Mouse (Mus musculus): ENCODE results near the gene Spaca4. TPM values are rescaled to one million over a fixed set of nuclear protein-coding genes. Genes with fewer than 3 reads are reported as not detected.

Gene Spaca4
- polyA plus RNA-seq, 1 experiment from 2014 or later, result not detected

- Histone ChIP-seq H3K4me3 (ENCODE audit: control insufficient read depth in 1 of 2, insufficient read depth in 1 of 2, low read depth in 1 of 2, low read length in 2 of 2) (no peak overlapping the region), H3K9ac (ENCODE audit: low read length) (no peak overlapping the region), H3K27ac (replicated peaks in 1 of 2; ENCODE audit: control insufficient read depth in 1 of 2, insufficient read depth in 1 of 2, low read depth in 2 of 2, low read length in 2 of 2) (peak overlapping the region; percentile 24 to 70; a peak in 3 of 4 replicates), H3K9me3 (ENCODE audit: control insufficient read depth, low read length) (no peaks in the 10 kb centered on the region), H3K4me2 (ENCODE audit: low read length) (no peak overlapping the region), H3K27me3 (ENCODE audit: control insufficient read depth, insufficient read depth, low read length) (no peaks in the 10 kb centered on the region), H3K4me1 (ENCODE audit: control insufficient read depth in 2 of 2, insufficient read depth in 2 of 2, low read length in 2 of 2) (peaks cover 5 to 15% of the 10 kb centered on the region in 2 experiments), H3K36me3 (ENCODE audit: control insufficient read depth, insufficient read depth, low read length) (no peaks in the 10 kb centered on the region)
- ATAC-seq (ENCODE audit: insufficient number of reproducible peaks, insufficient read depth, low FRiP score, low read depth), result no peak
- WGBS, result 62% methylated on average over 8 of the region's 8 CpGs
These were observed 44.4 kb downstream of the Spaca4 start for GRCm38 (mm10) chr7:45681046-45681736.

GRCm38 (mm10) chr7:45679966-45680621, 45.5 kb downstream of the Spaca4 start:
- Histone ChIP-seq H3K9ac (ENCODE audit: low read length) (no peak overlapping the region; the same call in 1 of the 2 replicates), H3K9me3 (ENCODE audit: control insufficient read depth, low read length) (no peaks in the 10 kb centered on the region), H3K4me1 (ENCODE audit: control insufficient read depth in 2 of 2, insufficient read depth in 2 of 2, low read length in 2 of 2) (peaks cover 5 to 15% of the 10 kb centered on the region in 2 experiments), H3K36me3 (ENCODE audit: control insufficient read depth, insufficient read depth, low read length) (no peaks in the 10 kb centered on the region), H3K4me3 (ENCODE audit: control insufficient read depth in 1 of 2, insufficient read depth in 1 of 2, low read depth in 1 of 2, low read length in 2 of 2) (no peak overlapping the region), H3K4me2 (ENCODE audit: low read length) (no peak overlapping the region), H3K27me3 (ENCODE audit: control insufficient read depth, insufficient read depth, low read length) (no peaks in the 10 kb centered on the region), H3K27ac (replicated peaks in 1 of 2; ENCODE audit: control insufficient read depth in 1 of 2, insufficient read depth in 1 of 2, low read depth in 2 of 2, low read length in 2 of 2) (peak overlapping the region; percentile 58 to 70)
- ATAC-seq (ENCODE audit: insufficient number of reproducible peaks, insufficient read depth, low FRiP score, low read depth), result no peak; the same call in 1 of the 2 replicates
- WGBS, result 59% methylated on average over 14 of the region's 14 CpGs

DNA sequence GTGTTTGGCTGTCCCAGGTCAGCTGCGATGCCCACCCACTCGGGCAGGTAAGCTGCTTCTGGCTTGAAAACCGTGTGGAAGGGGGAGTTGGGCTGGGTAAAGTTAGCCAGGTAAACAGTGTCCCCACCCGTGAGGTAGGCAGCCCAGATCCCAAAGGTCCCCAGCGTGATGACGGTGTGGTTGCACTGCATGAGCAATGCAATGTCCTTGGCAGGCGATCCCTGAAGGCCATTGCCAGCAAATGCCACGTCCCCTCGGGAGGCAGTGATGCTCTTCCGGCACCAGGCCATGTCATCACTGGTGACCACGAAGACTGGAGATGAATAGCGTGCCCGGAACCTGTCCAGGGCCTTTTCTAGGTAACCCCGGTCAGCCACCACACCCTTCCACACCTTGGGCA, 47.1 kb downstream of the Spaca4 start:
- H3K4me1 ChIP-seq (ENCODE audit: control insufficient read depth in 2 of 2, insufficient read depth in 2 of 2, low read length in 2 of 2), result peaks cover 5 to 15% of the 10 kb centered on the region in 2 experiments
- H3K36me3 ChIP-seq (ENCODE audit: control insufficient read depth, insufficient read depth, low read length), result no peaks in the 10 kb centered on the region
- H3K4me2 ChIP-seq (ENCODE audit: low read length), result no peak overlapping the region
- no peak for ATAC-seq (ENCODE audit: insufficient number of reproducible peaks, insufficient read depth, low FRiP score, low read depth)
- H3K4me3 ChIP-seq (ENCODE audit: control insufficient read depth in 1 of 2, insufficient read depth in 1 of 2, low read depth in 1 of 2, low read length in 2 of 2), result no peak overlapping the region
- H3K9ac ChIP-seq (ENCODE audit: low read length), result no peak overlapping the region
- 91% methylated on average over 14 of the region's 14 CpGs for WGBS
- H3K9me3 ChIP-seq (ENCODE audit: control insufficient read depth, low read length), result no peaks in the 10 kb centered on the region
- H3K27me3 ChIP-seq (ENCODE audit: control insufficient read depth, insufficient read depth, low read length), result no peaks in the 10 kb centered on the region
- no peak overlapping the region for H3K27ac ChIP-seq (replicated peaks in 1 of 2; ENCODE audit: control insufficient read depth in 1 of 2, insufficient read depth in 1 of 2, low read depth in 2 of 2, low read length in 2 of 2)

DNA sequence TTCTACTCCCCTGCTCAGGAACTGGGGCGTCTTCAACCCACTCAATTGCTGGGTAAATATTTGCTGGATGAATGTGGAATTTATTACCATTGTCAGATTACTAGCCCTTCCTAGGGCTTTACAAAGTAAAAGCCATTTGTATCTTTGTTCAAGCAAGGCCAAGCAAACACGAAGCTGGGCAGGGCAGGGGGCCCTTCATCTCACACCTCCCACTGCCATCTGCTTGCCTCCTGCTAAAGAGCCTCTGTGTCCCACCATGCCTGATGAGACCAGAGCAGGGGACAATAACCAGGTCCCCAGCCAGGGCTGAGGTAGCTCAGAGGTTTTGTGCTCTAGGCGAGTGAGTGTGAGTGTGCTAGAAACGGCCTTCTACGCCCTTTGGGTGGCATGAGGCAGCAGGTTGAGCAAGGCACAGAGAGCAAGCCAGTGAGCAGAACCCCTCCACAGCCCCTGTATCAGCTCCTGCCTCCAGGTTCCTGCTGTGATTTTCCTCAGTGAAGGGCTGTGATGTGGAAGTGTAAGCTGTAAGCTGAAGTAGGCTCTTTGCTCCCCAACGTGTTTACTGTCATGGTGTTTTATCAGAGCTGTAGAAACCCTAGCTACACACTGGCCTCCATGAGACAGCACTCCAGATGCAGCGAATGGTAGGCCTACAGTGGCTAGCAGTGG, 47.9 kb downstream of the Spaca4 start:
- Histone ChIP-seq H3K9ac (ENCODE audit: low read length) (no peak overlapping the region), H3K36me3 (ENCODE audit: control insufficient read depth, insufficient read depth, low read length) (no peaks in the 10 kb centered on the region), H3K4me2 (ENCODE audit: low read length) (no peak overlapping the region), H3K4me3 (ENCODE audit: control insufficient read depth in 1 of 2, insufficient read depth in 1 of 2, low read depth in 1 of 2, low read length in 2 of 2) (no peak overlapping the region), H3K9me3 (ENCODE audit: control insufficient read depth, low read length) (no peaks in the 10 kb centered on the region), H3K27me3 (ENCODE audit: control insufficient read depth, insufficient read depth, low read length) (no peaks in the 10 kb centered on the region), H3K27ac (replicated peaks in 1 of 2; ENCODE audit: control insufficient read depth in 1 of 2, insufficient read depth in 1 of 2, low read depth in 2 of 2, low read length in 2 of 2) (no peak overlapping the region), H3K4me1 (ENCODE audit: control insufficient read depth in 2 of 2, insufficient read depth in 2 of 2, low read length in 2 of 2) (peaks cover 5 to 15% of the 10 kb centered on the region in 2 experiments)
- WGBS, result 76% methylated on average over 7 of the region's 7 CpGs
- ATAC-seq (ENCODE audit: insufficient number of reproducible peaks, insufficient read depth, low FRiP score, low read depth), result no peak

Other genes with a start within 250 kb of the Spaca4 start
- 0.42 and 0.71 TPM in 2 replicates for gene Tulp2, start 243.9 kb downstream of the Spaca4 start, polyA plus RNA-seq (2014; fragmentation: Nextera tagmentation; extraction: Ambion mirVana)
- gene Gm45808, start 239.0 kb downstream of the Spaca4 start, polyA plus RNA-seq (2014; fragmentation: Nextera tagmentation; extraction: Ambion mirVana), result not detected in 2 replicates
- 5.2 and 5.7 TPM in 2 replicates for gene Dhdh, start 237.0 kb downstream of the Spaca4 start, polyA plus RNA-seq (2014; fragmentation: Nextera tagmentation; extraction: Ambion mirVana)
- 159 and 160 TPM in 2 replicates for gene Nucb1, start 215.4 kb downstream of the Spaca4 start, polyA plus RNA-seq (2014; fragmentation: Nextera tagmentation; extraction: Ambion mirVana)
- gene Ppp1r15a, start 199.5 kb downstream of the Spaca4 start, polyA plus RNA-seq (2014; fragmentation: Nextera tagmentation; extraction: Ambion mirVana), result 20.5 and 23.3 TPM in 2 replicates
- 0.80 and 1.2 TPM in 2 replicates for gene Plekha4, start 199.5 kb downstream of the Spaca4 start, polyA plus RNA-seq (2014; fragmentation: Nextera tagmentation; extraction: Ambion mirVana)
- 0.20 and 0.26 TPM in 2 replicates for gene Hsd17b14, start 170.9 kb downstream of the Spaca4 start, polyA plus RNA-seq (2014; fragmentation: Nextera tagmentation; extraction: Ambion mirVana)
- 66.0 and 72.0 TPM in 2 replicates for gene Bcat2, start 155.7 kb downstream of the Spaca4 start, polyA plus RNA-seq (2014; fragmentation: Nextera tagmentation; extraction: Ambion mirVana)
- not detected in 2 replicates for gene Fgf21, start 110.3 kb downstream of the Spaca4 start, polyA plus RNA-seq (2014; fragmentation: Nextera tagmentation; extraction: Ambion mirVana)
- 0.07 TPM in 1 of 2 replicates, not detected in the other for gene Fut1, start 108.5 kb downstream of the Spaca4 start, polyA plus RNA-seq (2014; fragmentation: Nextera tagmentation; extraction: Ambion mirVana)
- 0.23 and 0.41 TPM in 2 replicates for gene Izumo1, start 104.0 kb downstream of the Spaca4 start, polyA plus RNA-seq (2014; fragmentation: Nextera tagmentation; extraction: Ambion mirVana)
- gene Rasip1, start 98.3 kb downstream of the Spaca4 start, polyA plus RNA-seq (2014; fragmentation: Nextera tagmentation; extraction: Ambion mirVana), result 22.4 and 24.3 TPM in 2 replicates
- gene Mamstr, start 85.8 kb downstream of the Spaca4 start, polyA plus RNA-seq (2014; fragmentation: Nextera tagmentation; extraction: Ambion mirVana), result 6.2 and 7.6 TPM in 2 replicates
- 2.4 and 2.7 TPM in 2 replicates for gene Fut2, start 59.4 kb downstream of the Spaca4 start, polyA plus RNA-seq (2014; fragmentation: Nextera tagmentation; extraction: Ambion mirVana)
- not detected in 2 replicates for gene Ntn5, start 41.8 kb downstream of the Spaca4 start, polyA plus RNA-seq (2014; fragmentation: Nextera tagmentation; extraction: Ambion mirVana)
- gene Sec1, start 31.4 kb downstream of the Spaca4 start, polyA plus RNA-seq (2014; fragmentation: Nextera tagmentation; extraction: Ambion mirVana), result 0.28 and 0.41 TPM in 2 replicates
- gene Car11, start 26.0 kb downstream of the Spaca4 start, polyA plus RNA-seq (2014; fragmentation: Nextera tagmentation; extraction: Ambion mirVana), result 6.8 and 8.0 TPM in 2 replicates
- gene Dbp, start 20.7 kb downstream of the Spaca4 start, polyA plus RNA-seq (2014; fragmentation: Nextera tagmentation; extraction: Ambion mirVana), result 4.5 and 7.3 TPM in 2 replicates
- 666 and 743 TPM in 2 replicates for gene Rpl18, start 10.4 kb downstream of the Spaca4 start, polyA plus RNA-seq (2014; fragmentation: Nextera tagmentation; extraction: Ambion mirVana)
- 11.9 and 12.5 TPM in 2 replicates for gene Sphk2, start 7.8 kb downstream of the Spaca4 start, polyA plus RNA-seq (2014; fragmentation: Nextera tagmentation; extraction: Ambion mirVana)
- 0.16 and 0.31 TPM in 2 replicates for gene Fam83e, start 4.6 kb downstream of the Spaca4 start, polyA plus RNA-seq (2014; fragmentation: Nextera tagmentation; extraction: Ambion mirVana)
- gene Lmtk3, start 57.9 kb upstream of the Spaca4 start, polyA plus RNA-seq (2014; fragmentation: Nextera tagmentation; extraction: Ambion mirVana), result 0.31 and 1.1 TPM in 2 replicates
- gene Sult2b1, start 58.9 kb upstream of the Spaca4 start, polyA plus RNA-seq (2014; fragmentation: Nextera tagmentation; extraction: Ambion mirVana), result 0.30 and 0.81 TPM in 2 replicates
- 88.6 and 89.7 TPM in 2 replicates for gene Cyth2, start 88.8 kb upstream of the Spaca4 start, polyA plus RNA-seq (2014; fragmentation: Nextera tagmentation; extraction: Ambion mirVana)
- gene Kcnj14, start 99.0 kb upstream of the Spaca4 start, polyA plus RNA-seq (2014; fragmentation: Nextera tagmentation; extraction: Ambion mirVana), result 0.26 and 0.78 TPM in 2 replicates
- gene Grwd1, start 105.1 kb upstream of the Spaca4 start, polyA plus RNA-seq (2014; fragmentation: Nextera tagmentation; extraction: Ambion mirVana), result 33.5 and 36.2 TPM in 2 replicates
- 85.7 and 125 TPM in 2 replicates for gene Kdelr1, start 147.0 kb upstream of the Spaca4 start, polyA plus RNA-seq (2014; fragmentation: Nextera tagmentation; extraction: Ambion mirVana)
- 0.12 and 0.15 TPM in 2 replicates for gene Grin2d, start 152.6 kb upstream of the Spaca4 start, polyA plus RNA-seq (2014; fragmentation: Nextera tagmentation; extraction: Ambion mirVana)
- 0.86 and 1.5 TPM in 2 replicates for gene Syngr4, start 170.9 kb upstream of the Spaca4 start, polyA plus RNA-seq (2014; fragmentation: Nextera tagmentation; extraction: Ambion mirVana)
- gene Tmem143, start 171.1 kb upstream of the Spaca4 start, polyA plus RNA-seq (2014; fragmentation: Nextera tagmentation; extraction: Ambion mirVana), result 5.1 and 8.7 TPM in 2 replicates
- gene Emp3, start 195.6 kb upstream of the Spaca4 start, polyA plus RNA-seq (2014; fragmentation: Nextera tagmentation; extraction: Ambion mirVana), result 76.6 and 90.5 TPM in 2 replicates
- 2.4 and 2.7 TPM in 2 replicates for gene Ccdc114, start 198.3 kb upstream of the Spaca4 start, polyA plus RNA-seq (2014; fragmentation: Nextera tagmentation; extraction: Ambion mirVana)